Mouse (Mus musculus): Measurements from ENCODE around the gene Zdhhc3. TPM values are rescaled to one million over a fixed set of nuclear protein-coding genes. Genes with fewer than 3 reads are reported as not detected.

Gene Zdhhc3
- polyA plus RNA-seq (2015; fragmentation: Nextera tagmentation; extraction: Ambion mirVana): 64.7 and 65.7 TPM in 2 replicates

GRCm38 (mm10) chr9:123112805-123113521 is at the start of gene Zdhhc3, which contains the start of gene Exosc7:
Gene Zdhhc3, minus strand, starts transcription at chr9:123113205.
Gene Exosc7, plus strand, starts transcription at chr9:123113215.
- peak within 1 kb of the TSS; percentile 88 for H3K4me2 ChIP-seq (replicated peaks; ENCODE audit: low read depth)
- no peaks in the 10 kb centered on the region; the same call in 1 of the 2 replicates for H3K36me3 ChIP-seq (ENCODE audit: control insufficient read depth, insufficient read depth, low read length)
- DNase-seq (ENCODE audit: low spot score) (peak; percentile 90), ATAC-seq (ENCODE audit: low FRiP score, low TSS enrichment) (peak; percentile 92)
- H3K27me3 ChIP-seq (ENCODE audit: control insufficient read depth, insufficient read depth, low read length): no peaks in the 10 kb centered on the region
- no peak for TF ChIP-seq EP300 (optimal IDR thresholded peaks at IDR 0.05)
- TF ChIP-seq CTCF (IDR thresholded peaks at IDR 0.05; ENCODE audit: low read depth): peak; percentile 20; the same call in 1 of the 2 replicates
- no peaks in the 10 kb centered on the region for H3K9me3 ChIP-seq (ENCODE audit: control insufficient read depth, low read length)
- peaks cover 6% of the 10 kb centered on the region; the same call in 1 of the 2 replicates for H3K4me1 ChIP-seq (replicated peaks; ENCODE audit: control insufficient read depth, insufficient read depth)
- 0% methylated on average over 76 of the region's 79 CpGs for WGBS
- H3K27ac ChIP-seq (replicated peaks): peak within 1 kb of the TSS; percentile 97
- peak within 1 kb of the TSS; percentile 87 for H3K4me3 ChIP-seq (ENCODE audit: low read depth, low read length)
- H3K9ac ChIP-seq (ENCODE audit: low read length): peak within 1 kb of the TSS; percentile 94

- ATAC-seq (ENCODE audit: low FRiP score, low TSS enrichment): no peak
- TF ChIP-seq CTCF (IDR thresholded peaks at IDR 0.05; ENCODE audit: low read depth) (no peak), EP300 (optimal IDR thresholded peaks at IDR 0.05) (no peak)
- H3K4me1 ChIP-seq (replicated peaks; ENCODE audit: control insufficient read depth, insufficient read depth): no peaks in the 10 kb centered on the region
- 56% methylated on average over 2 of the region's 2 CpGs for WGBS
- no peak overlapping the region for H3K4me2 ChIP-seq (replicated peaks; ENCODE audit: low read depth)
- no peaks in the 10 kb centered on the region for H3K36me3 ChIP-seq (ENCODE audit: control insufficient read depth, insufficient read depth, low read length)
- no peak for DNase-seq (ENCODE audit: low spot score)
- H3K4me3 ChIP-seq (ENCODE audit: low read depth, low read length): no peak overlapping the region
- no peak overlapping the region for H3K27ac ChIP-seq (replicated peaks)
- no peaks in the 10 kb centered on the region for H3K27me3 ChIP-seq (ENCODE audit: control insufficient read depth, insufficient read depth, low read length)
- no peaks in the 10 kb centered on the region for H3K9me3 ChIP-seq (ENCODE audit: control insufficient read depth, low read length)
- no peak overlapping the region for H3K9ac ChIP-seq (ENCODE audit: low read length)
Observed at GRCm38 (mm10) chr9:123161792-123162191, 48.8 kb upstream of the Zdhhc3 start.

GRCm38 (mm10) chr9:123159330-123159729 is 46.3 kb upstream of the Zdhhc3 start:
- Histone ChIP-seq H3K27ac (replicated peaks) (no peak overlapping the region), H3K9ac (ENCODE audit: low read length) (no peak overlapping the region), H3K4me1 (replicated peaks; ENCODE audit: control insufficient read depth, insufficient read depth) (no peaks in the 10 kb centered on the region), H3K36me3 (ENCODE audit: control insufficient read depth, insufficient read depth, low read length) (no peaks in the 10 kb centered on the region), H3K4me2 (replicated peaks; ENCODE audit: low read depth) (no peak overlapping the region), H3K4me3 (ENCODE audit: low read depth, low read length) (no peak overlapping the region), H3K27me3 (ENCODE audit: control insufficient read depth, insufficient read depth, low read length) (no peaks in the 10 kb centered on the region), H3K9me3 (ENCODE audit: control insufficient read depth, low read length) (no peaks in the 10 kb centered on the region)
- ATAC-seq (ENCODE audit: low FRiP score, low TSS enrichment) (peak; percentile 50), DNase-seq (ENCODE audit: low spot score) (peak; percentile 83)
- TF ChIP-seq EP300 (optimal IDR thresholded peaks at IDR 0.05) (no peak), CTCF (IDR thresholded peaks at IDR 0.05; ENCODE audit: low read depth) (peak; percentile 96)
- WGBS: 68% methylated on average over 7 of the region's 7 CpGs

- Histone ChIP-seq H3K4me3 (ENCODE audit: low read depth, low read length) (no peak overlapping the region), H3K9ac (ENCODE audit: low read length) (no peak overlapping the region), H3K27me3 (ENCODE audit: control insufficient read depth, insufficient read depth, low read length) (no peaks in the 10 kb centered on the region), H3K4me2 (replicated peaks; ENCODE audit: low read depth) (no peak overlapping the region), H3K36me3 (ENCODE audit: control insufficient read depth, insufficient read depth, low read length) (no peaks in the 10 kb centered on the region), H3K27ac (replicated peaks) (no peak overlapping the region), H3K9me3 (ENCODE audit: control insufficient read depth, low read length) (no peaks in the 10 kb centered on the region), H3K4me1 (replicated peaks; ENCODE audit: control insufficient read depth, insufficient read depth) (no peaks in the 10 kb centered on the region)
- peak; percentile 49 for DNase-seq (ENCODE audit: low spot score)
- WGBS: 40% methylated on average over 8 of the region's 8 CpGs
- no peak for ATAC-seq (ENCODE audit: low FRiP score, low TSS enrichment)
- TF ChIP-seq EP300 (optimal IDR thresholded peaks at IDR 0.05): no peak
- peak; percentile 76 for TF ChIP-seq CTCF (IDR thresholded peaks at IDR 0.05; ENCODE audit: low read depth)
Observed at GRCm38 (mm10) chr9:123158125-123158836, 45.3 kb upstream of the Zdhhc3 start.

- no peak for DNase-seq (ENCODE audit: low spot score)
- peak; percentile 18; the same call in 1 of the 2 replicates for TF ChIP-seq CTCF (IDR thresholded peaks at IDR 0.05; ENCODE audit: low read depth)
- TF ChIP-seq EP300 (optimal IDR thresholded peaks at IDR 0.05): no peak
- no peaks in the 10 kb centered on the region for H3K36me3 ChIP-seq (ENCODE audit: control insufficient read depth, insufficient read depth, low read length)
- H3K9me3 ChIP-seq (ENCODE audit: control insufficient read depth, low read length): no peaks in the 10 kb centered on the region
- H3K9ac ChIP-seq (ENCODE audit: low read length): no peak overlapping the region
- ATAC-seq (ENCODE audit: low FRiP score, low TSS enrichment): peak; percentile 14; the same call in 1 of the 2 replicates
- no peaks in the 10 kb centered on the region for H3K27me3 ChIP-seq (ENCODE audit: control insufficient read depth, insufficient read depth, low read length)
- H3K4me1 ChIP-seq (replicated peaks; ENCODE audit: control insufficient read depth, insufficient read depth): no peaks in the 10 kb centered on the region
- no peak overlapping the region for H3K4me3 ChIP-seq (ENCODE audit: low read depth, low read length)
- no peak overlapping the region for H3K4me2 ChIP-seq (replicated peaks; ENCODE audit: low read depth)
- no peak overlapping the region for H3K27ac ChIP-seq (replicated peaks)
Observed at GRCm38 (mm10) chr9:123157699-123158098, 44.7 kb upstream of the Zdhhc3 start.

All from stomach, postnatal 0 days (tissue).